Mouse (Mus musculus) megakaryocyte-erythroid progenitor cell, adult 5-6 weeks (primary cell): ENCODE measurements around the gene Ap1ar. TPM values are rescaled to one million over a fixed set of nuclear protein-coding genes. Genes with fewer than 3 reads are reported as not detected.

Experiments used
- ATAC-seq: replicated peaks from 2 replicates; pipeline ENCODE4 v1.8.0; 2016; ENCODE audit warnings: mild to moderate bottlenecking, inconsistent platforms; ENCODE audit not compliant: severe bottlenecking, poor library complexity, low FRiP score, low TSS enrichment
- total RNA-seq, 2 experiments: library from RNA; stranded (forward) in 1 of 2; stranded (reverse) in 1 of 2; fragments of 200-1000, 215-1000 nt in 1 of 2; fragments of >200 nt in 1 of 2; fragmentation: Nextera tagmentation in 1 of 2; gene quantifications; 2 replicates each; pipeline ENCODE4 v1.2.3; 2014 to 2017

Ap1ar gene
- 93.2 and 102 TPM in 2 replicates for total RNA-seq (2014; fragmentation: Nextera tagmentation)
- total RNA-seq (2017), result 109 and 114 TPM in 2 replicates

DNA sequence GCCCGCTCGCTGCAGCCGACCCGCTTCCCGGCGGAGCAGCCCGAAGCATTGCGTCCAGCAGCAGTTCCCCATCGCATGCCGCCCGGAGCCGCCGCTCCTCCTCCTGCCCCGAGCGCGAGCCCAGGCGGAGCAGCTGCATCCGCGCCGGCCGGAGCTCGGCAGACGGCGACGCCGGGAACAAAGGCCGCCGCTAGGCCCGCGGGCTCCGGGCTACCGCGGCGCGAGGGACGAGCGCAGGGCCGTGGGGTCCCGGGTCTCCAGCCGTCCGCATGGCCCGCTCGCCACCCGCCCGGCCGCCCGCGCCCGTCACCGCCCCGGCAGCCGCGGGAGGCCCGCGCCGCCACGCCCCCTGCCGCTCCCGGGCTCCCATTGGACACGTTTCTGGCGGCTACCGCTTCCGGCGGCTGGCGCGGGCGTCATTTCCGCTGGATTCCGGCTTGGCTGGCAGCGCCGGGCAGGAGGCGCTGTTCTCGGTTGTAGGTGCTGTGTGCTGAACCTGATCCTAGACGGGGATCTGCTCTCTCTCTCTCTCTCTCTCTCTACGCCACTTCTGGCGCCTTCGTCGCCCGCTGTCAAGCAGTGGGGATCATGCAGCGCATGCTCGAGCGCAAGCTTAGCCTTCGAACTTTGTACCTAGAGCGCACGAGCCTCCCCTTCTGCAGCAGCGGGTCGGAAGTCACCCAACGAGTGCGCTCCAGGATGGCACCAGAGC is at the start of gene Ap1ar:
TSS of gene Ap1ar (minus strand) at position 370 of the 712 bp plus-strand sequence.
- peak; percentile 96 for ATAC-seq

DNA sequence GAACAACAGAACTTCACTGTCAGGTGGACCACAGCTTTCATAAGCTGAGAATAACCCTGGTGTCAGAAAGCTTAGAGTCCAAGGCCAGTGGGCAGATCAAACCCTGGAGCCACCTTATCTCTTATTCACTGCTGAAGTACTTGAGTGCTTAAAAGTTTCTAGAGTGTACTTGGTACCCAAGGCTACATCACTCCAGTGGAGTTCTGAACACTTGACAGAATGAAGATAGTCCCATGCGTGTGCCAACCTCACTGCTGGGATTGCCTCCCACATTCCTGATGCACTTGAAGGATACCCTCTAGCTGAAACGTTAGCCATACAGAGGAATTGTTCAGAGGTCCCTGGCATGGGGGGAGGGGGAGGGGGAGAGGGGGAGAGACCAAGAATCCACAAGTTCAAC is 44.4 kb upstream of the Ap1ar start:
- 0 out of 2 replicates have a peak, but pooled peaks have one; percentile 34 for ATAC-seq

GRCm38 (mm10) chr3:127879968-127880367 is 42.6 kb upstream of the Ap1ar start:
- peak; percentile 71 for ATAC-seq

GRCm38 (mm10) chr3:127875509-127875908 is 38.2 kb upstream of the Ap1ar start:
- ATAC-seq, result no peak

DNA sequence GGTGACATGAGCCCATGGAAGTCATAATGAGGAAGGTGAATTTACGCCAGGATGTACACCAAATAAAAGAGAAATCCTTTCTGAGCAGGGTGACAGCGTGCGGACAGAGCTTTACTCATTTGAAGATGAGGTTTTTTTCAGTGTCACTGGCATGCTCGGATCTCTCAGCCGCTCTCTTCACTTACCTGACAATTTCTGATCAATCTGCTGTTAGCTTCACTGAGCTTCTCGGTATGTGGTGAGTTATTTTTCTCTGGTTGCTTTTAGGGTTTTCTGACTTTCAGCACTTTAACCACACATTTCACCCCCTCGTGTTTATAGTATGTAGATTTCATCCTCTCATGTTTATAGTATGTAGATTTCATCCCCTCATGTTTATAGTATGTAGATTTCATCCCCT is 37.7 kb upstream of the Ap1ar start:
- ATAC-seq, result no peak

- no peak for ATAC-seq
Observed at GRCm38 (mm10) chr3:127874254-127874883, 37.0 kb upstream of the Ap1ar start.

- ATAC-seq, result no peak
Observed at GRCm38 (mm10) chr3:127871575-127871974, 34.3 kb upstream of the Ap1ar start.

- no peak for ATAC-seq
Observed at GRCm38 (mm10) chr3:127868880-127869279, 31.6 kb upstream of the Ap1ar start.

- ATAC-seq, result no peak
Observed at GRCm38 (mm10) chr3:127868046-127868758, 30.9 kb upstream of the Ap1ar start.

DNA sequence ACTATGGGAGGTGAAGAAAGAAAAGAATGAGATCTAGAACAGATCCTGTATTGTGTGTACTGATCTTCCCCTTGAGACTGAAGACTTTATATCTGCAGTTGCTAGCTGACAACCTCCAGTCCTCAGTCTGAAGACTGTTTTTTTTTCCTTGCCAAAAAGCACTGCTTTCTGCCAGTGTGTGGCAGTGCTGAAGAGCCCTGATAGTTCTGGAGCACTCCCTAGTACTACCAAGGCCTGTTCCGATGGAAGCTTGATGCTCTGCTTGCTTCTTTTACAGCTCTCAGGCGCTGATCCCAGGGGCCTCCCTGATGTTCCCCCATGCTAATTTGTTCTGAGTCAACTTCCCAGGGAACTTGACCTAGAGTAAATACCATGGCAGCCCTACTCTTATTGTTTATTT is 26.9 kb upstream of the Ap1ar start:
- peak; percentile 39 for ATAC-seq

GRCm38 (mm10) chr3:127863571-127863970 is 26.2 kb upstream of the Ap1ar start:
- no peak for ATAC-seq

- ATAC-seq, result no peak
Observed at GRCm38 (mm10) chr3:127862479-127862878, 25.2 kb upstream of the Ap1ar start.

GRCm38 (mm10) chr3:127861340-127861739 is 24.0 kb upstream of the Ap1ar start:
- ATAC-seq, result no peak

DNA sequence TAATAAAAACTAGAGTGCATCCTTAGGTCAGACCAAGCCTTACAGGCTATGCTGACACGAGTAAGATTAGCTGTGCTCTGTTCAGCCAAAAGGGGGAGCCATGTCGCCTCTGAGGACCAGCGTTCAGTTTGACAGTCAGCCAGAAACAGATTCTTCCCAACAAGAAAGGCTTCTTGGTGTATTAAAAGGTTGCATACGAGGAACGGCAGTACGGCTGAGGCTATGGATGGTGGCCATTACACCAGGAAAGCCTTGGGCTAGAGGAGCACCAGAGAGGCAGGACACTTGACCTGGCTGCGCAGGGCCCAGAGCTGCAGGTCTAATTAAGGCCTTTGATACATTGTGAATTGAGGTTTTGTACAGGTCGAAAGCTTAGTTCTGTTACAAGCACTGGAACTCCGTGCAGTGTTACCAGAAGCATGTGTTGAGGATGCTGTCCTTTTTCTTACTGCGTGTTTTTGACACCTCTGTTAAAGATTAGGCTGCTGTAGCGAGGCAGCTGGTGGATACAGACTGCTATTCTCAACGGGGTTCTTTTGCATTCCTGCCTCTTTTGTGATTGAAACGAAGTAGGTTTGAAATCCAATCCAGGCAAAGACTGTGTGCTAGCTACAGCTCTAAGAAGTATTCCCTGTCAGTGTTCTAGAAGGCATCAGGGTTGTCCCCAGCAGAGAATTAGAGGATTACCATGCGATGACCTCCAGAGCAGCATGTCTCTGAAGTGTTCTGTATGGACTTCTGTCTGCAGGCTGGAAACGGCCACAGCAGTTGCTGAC is 16.3 kb upstream of the Ap1ar start:
- ATAC-seq, result peak; percentile 81

DNA sequence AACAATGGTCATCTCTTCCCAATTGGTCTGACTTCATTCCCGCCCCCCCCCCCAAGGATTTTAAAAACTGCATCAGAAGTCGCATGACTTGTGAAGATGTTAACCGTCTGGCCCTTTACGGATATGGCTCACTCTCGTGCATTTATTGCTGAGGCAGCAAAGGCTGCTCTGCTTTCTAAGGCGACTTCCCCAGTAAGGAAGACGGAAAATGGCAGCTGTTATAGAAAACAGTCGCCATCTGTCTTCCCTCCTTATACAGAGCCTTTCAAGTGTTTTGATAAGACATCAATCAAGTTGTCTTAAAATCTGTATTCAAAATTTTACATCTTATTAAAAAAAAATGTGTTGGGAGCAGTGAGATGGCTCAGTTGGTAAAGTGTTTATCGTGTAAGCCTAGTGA is 15.4 kb upstream of the Ap1ar start:
- ATAC-seq, result no peak

- ATAC-seq, result no peak
Observed at GRCm38 (mm10) chr3:127850776-127851646, 13.7 kb upstream of the Ap1ar start.

- ATAC-seq, result peak; percentile 19
Observed at GRCm38 (mm10) chr3:127849922-127850321, 12.6 kb upstream of the Ap1ar start.

DNA sequence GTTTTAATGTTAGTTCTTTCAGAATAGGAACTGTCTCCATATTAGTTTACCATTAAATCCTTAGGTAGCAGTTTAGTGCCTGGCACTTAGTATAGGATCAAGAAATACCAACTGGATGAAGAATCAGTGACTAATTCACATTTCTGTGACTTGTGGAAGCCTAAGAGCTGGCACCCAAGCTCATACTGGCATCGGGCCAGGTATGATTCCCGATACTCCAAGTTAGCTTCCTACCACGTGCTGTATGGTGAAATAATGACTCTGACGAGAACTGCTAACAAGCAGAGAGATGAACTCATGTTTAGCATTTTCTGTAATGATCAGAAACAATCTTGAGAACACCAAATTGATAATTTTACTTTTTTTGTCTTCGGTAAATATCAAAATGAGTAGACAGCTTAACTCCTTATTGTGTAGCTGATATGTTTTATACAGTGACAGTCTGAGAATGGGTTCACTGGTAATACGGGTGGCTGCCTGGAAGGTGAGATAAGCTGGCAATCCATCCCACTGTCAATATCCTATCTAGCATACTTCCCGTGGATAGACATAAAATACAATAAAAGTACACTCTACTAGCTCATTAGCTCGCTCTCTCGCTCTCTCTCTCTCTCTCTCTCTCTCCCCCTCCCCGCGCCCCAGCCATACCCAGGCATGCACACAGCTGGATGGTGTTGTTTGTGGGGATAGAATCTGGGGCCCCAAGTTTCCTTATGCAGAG is 10.9 kb upstream of the Ap1ar start:
- ATAC-seq, result peak; percentile 83
